Mouse (Mus musculus) adrenal gland, adult 18-20 months (tissue): ENCODE results near the gene Agpat2. TPM values are rescaled to one million over a fixed set of nuclear protein-coding genes. Genes with fewer than 3 reads are reported as not detected.
A peak's percentile ranks its signal among the peaks of the same experiment; 100 is the strongest.

Experiments
- DNase-seq, 2 experiments: peaks; one replicate each; pipeline ENCODE4 v3.0.0; 2021 to 2022; ENCODE audit warnings: low spot score in 2 of 2
- total RNA-seq, 2 experiments: library from RNA; stranded (reverse); gene quantifications; 1 replicate in 1 of 2; 2 replicates in 1 of 2; pipeline ENCODE4 v1.2.3; 2021

Gene Agpat2
- total RNA-seq, 2 experiments from 2014 or later = 431 to 896 TPM

- DNase-seq = no peak
These were observed 25.8 kb downstream of the Agpat2 start for GRCm38 (mm10) chr2:26578369-26578768.

GRCm38 (mm10) chr2:26576462-26576861, 27.8 kb downstream of the Agpat2 start:
- DNase-seq = no peak

GRCm38 (mm10) chr2:26575865-26576264, 28.4 kb downstream of the Agpat2 start:
- DNase-seq = no peak

- DNase-seq = no peak
These were observed 28.8 kb downstream of the Agpat2 start for GRCm38 (mm10) chr2:26575378-26575777.

GRCm38 (mm10) chr2:26574862-26575261, 29.4 kb downstream of the Agpat2 start:
- no peak for DNase-seq

GRCm38 (mm10) chr2:26573807-26574206, 30.4 kb downstream of the Agpat2 start:
- DNase-seq = no peak

- DNase-seq = no peak
These were observed 30.8 kb downstream of the Agpat2 start for GRCm38 (mm10) chr2:26573396-26573795.

- DNase-seq = no peak
These were observed 32.4 kb downstream of the Agpat2 start for GRCm38 (mm10) chr2:26571826-26572225.

- DNase-seq = no peak
These were observed 32.8 kb downstream of the Agpat2 start for GRCm38 (mm10) chr2:26571400-26571799.

- peak in 1 of 2 experiments; percentile 61 for DNase-seq
These were observed 34.2 kb downstream of the Agpat2 start for GRCm38 (mm10) chr2:26570034-26570433.

GRCm38 (mm10) chr2:26566221-26566620, 38.0 kb downstream of the Agpat2 start:
- DNase-seq = no peak

- DNase-seq = peak in 1 of 2 experiments; percentile 33
These were observed 42.7 kb downstream of the Agpat2 start for GRCm38 (mm10) chr2:26561351-26562016.

GRCm38 (mm10) chr2:26560506-26560905, 43.7 kb downstream of the Agpat2 start:
- no peak for DNase-seq

GRCm38 (mm10) chr2:26556535-26556993, 47.7 kb downstream of the Agpat2 start:
- DNase-seq = no peak

GRCm38 (mm10) chr2:26555076-26555475, 49.1 kb downstream of the Agpat2 start:
- DNase-seq = peak in 1 of 2 experiments; percentile 60

- DNase-seq = no peak
These were observed 50.3 kb downstream of the Agpat2 start for GRCm38 (mm10) chr2:26553904-26554303.

GRCm38 (mm10) chr2:26552066-26552465, 52.2 kb downstream of the Agpat2 start:
- DNase-seq = no peak

- no peak for DNase-seq
These were observed 52.8 kb downstream of the Agpat2 start for GRCm38 (mm10) chr2:26551446-26551845.

GRCm38 (mm10) chr2:26550777-26551176, 53.4 kb downstream of the Agpat2 start:
- no peak for DNase-seq

- DNase-seq = peak in 1 of 2 experiments; percentile 27
These were observed 54.0 kb downstream of the Agpat2 start for GRCm38 (mm10) chr2:26550205-26550604.

GRCm38 (mm10) chr2:26549801-26550200, 54.4 kb downstream of the Agpat2 start:
- DNase-seq = no peak

- DNase-seq = no peak
These were observed 56.7 kb downstream of the Agpat2 start for GRCm38 (mm10) chr2:26547481-26547880.

GRCm38 (mm10) chr2:26544265-26544664, 60.0 kb downstream of the Agpat2 start:
- DNase-seq = peak; percentile 32 to 39
